Mouse (Mus musculus) liver, embryonic 14.5 days (tissue): ENCODE measurements around the gene Cpb2.

Experiments
- CTCF ChIP-seq: IDR thresholded peaks from 2 replicates; pipeline ENCODE4 v1.5.1; 2016; ENCODE audit warnings: antibody characterized with exemption, low read depth, control low read depth
- EP300 ChIP-seq: IDR thresholded peaks from 2 replicates; pipeline ENCODE4 v1.6.1; 2016; ENCODE audit warnings: antibody characterized with exemption, low read depth

- TF ChIP-seq CTCF (no peak), EP300 (no peak)
Observed at GRCm38 (mm10) chr14:75301081-75301480, 59.0 kb downstream of the Cpb2 start.
